Mouse (Mus musculus) cerebellum, adult (tissue): ENCODE results near the gene 2610021A01Rik.
"Not testable (repeated sequence)": the region's sequence is repeated elsewhere in the genome, so short reads cannot be mapped to it uniquely, and the experiment has no call there.

Source experiments
- ATAC-seq: cut with Nextera tagmentation; 2 replicates; pipeline ENCODE4 v1.9.2; 2017; ENCODE audit warnings: mild to moderate bottlenecking, moderate library complexity, mixed read lengths; ENCODE audit not compliant: insufficient number of reproducible peaks, low FRiP score, low TSS enrichment

Gene 2610021A01Rik

GRCm38 (mm10) chr7:41599034-41599813, at the start of gene 2610021A01Rik:
2610021A01Rik (plus strand) TSS chr7:41599230.
- peak; percentile 97 for ATAC-seq

DNA sequence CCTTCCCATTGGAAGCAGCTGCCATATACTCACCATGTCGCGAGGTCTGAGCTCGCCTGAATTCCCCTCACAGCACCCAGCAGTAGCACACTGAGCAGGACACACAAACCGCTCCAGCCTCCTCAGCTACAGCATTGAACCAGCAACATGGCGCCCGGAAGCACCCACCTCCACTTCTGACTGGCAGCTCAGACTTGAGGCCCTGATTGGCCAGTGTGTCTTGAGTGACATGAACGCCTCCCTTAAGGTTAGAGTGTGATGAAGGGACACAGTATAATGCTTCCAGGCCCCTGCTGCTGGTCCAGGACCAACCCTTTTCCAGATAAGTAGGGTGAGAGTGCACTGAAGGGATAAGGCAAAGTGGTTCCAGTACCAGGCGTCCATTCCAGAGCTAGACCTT, 38.3 kb upstream of the 2610021A01Rik start:
- no peak for ATAC-seq

DNA sequence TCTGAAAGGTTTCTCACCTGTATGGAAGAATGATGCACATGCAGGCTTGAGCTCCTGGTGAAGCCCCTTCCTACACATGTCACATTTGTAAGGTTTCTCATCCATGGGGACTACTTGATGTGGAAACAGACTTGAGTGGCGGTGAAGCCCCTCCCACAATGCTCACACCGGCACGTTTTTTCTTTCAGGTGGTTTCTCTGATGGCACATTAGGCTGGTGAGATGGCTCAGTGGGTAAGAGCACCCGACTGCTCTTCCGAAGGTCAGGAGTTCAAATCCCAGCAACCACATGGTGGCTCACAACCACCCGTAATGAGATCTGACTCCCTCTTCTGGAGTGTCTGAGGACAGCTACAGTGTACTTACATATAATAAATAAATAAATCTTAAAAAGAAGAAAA, 25.5 kb upstream of the 2610021A01Rik start, which contains the start of gene Gm6871:
Gene Gm6871 (minus strand): TSS at position 101 of the 400 bp plus-strand sequence.
- ATAC-seq, result not testable (repeated sequence)

- ATAC-seq, result no peak
Observed at GRCm38 (mm10) chr7:41577956-41578355, 21.1 kb upstream of the 2610021A01Rik start.

GRCm38 (mm10) chr7:41582028-41582427, 17.0 kb upstream of the 2610021A01Rik start:
- ATAC-seq, result no peak

DNA sequence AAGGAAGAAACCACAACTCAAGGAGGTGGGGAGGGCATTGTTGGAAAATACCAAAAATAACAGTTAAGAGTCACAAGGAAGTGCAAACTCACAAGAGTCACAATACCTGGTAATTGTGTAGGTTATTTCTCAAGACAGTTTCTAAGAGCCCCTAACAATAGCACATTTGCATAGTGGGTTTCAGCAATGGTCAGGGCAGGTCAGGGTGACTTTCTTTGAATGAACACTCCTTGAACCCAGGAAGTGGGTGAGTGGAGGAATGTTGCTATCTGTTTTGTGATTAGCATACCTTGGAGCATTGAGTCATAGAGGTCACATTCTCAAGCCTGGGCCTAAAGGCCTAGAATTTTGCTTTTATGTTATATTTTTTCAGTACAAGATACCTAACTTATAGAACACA, 11.2 kb upstream of the 2610021A01Rik start:
- ATAC-seq, result not testable (repeated sequence)

- no peak for ATAC-seq
Observed at GRCm38 (mm10) chr7:41598615-41599014, 415 bp upstream of the 2610021A01Rik start.

DNA sequence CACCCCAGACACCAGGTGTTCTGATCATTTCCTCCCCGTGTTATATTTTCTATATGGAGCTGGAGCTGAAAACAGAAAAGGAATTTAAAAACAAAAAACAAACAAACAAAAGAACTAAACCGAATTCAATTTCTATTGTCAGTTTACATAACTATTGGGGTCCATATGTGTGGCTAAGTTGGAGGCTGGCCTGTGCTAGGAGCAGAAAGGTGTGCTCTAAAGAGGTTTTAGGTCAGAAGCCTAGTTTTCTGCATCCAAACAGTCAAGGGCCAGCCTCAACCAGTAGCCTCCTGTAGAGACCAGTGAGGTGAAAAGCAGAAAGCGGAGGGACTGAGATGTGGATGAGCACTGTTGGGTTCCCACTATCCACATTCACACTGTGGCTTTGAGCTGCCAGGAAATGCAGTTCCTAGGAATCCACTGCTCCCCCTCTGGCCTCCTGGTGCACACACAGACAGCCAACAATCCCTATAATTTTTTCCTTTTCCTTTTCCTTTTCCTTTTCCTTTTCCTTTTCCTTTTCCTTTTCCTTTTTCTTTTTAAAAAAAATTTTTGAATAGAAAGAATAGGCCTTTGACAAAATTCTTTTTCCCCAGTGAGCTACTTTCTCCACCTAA, 1.0 kb downstream of the 2610021A01Rik start:
- ATAC-seq, result no peak

DNA sequence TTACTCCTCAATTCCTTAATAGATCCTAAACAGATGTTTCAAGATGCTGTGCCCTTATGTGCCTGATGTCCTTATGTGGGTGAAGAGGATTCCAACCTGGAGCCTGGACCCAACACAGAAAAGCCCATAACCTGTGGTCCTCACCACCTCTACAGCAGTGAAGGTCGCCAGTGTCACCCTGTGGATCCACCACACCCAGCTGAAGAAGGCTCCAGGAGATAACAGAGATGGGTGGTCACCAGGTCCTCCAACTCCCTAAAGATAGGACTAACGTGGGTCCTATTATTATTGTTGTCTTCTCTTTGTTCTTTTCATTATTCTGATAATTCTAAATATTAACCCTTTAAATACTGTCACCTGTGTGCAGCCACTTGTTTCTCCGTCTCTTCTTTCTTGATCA, 12.6 kb downstream of the 2610021A01Rik start:
- ATAC-seq, result no peak

DNA sequence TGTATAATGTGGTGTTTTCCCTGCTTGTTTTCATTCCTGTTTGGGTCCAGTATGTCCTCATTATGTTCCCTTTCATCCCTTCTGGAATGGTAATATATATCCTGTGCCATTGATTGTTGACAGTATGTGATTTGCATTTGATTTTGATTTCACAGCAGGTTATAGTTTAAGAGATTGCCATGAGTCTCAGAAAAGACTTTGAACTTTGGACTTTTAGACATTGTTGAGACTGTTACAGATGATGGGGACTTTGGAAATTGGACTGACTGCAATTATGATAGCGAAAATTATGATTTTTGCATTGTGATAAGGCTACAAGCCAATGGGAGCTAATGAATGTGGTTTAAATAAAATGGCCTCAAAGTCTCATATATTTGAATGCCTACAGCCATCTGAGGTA, 17.2 kb downstream of the 2610021A01Rik start:
- not testable (repeated sequence) for ATAC-seq

DNA sequence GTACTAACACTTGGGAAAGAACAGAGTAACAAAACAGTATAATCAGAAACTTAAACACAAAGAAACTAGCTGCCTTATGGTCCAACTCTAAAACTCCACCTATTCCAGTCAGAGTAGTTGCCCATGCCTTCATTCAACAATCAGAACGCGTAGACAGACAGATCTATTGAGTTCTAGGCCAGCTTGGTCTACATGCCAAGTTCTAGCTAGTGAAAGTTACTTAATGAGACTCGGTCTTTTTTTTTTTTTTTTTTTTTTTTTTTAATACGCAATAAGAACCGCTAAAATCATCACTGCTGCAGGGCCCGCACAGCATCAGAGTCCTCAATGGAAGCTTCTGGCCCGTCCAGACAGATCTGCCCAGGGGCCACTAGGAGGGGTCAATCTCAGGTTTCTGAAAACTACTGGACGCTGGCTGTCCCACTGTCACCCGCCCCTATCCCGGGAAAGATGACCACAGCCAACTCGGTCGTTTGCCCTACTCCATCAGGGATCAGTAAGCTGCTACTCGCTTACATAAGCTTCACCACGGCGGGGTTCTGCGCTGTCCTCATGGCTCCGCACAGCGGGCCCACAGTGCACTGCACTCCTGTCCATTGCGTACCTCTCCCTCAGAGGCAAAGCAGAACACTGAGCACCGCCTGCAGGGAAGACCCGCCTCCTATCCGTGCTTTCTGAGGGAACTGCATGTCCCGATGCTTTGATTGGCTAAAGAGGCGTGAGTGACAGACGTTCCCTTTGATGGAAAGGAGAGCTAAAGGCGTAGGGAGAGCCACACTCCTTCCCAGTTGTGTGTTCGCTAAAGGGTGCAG, 33.6 kb downstream of the 2610021A01Rik start, which contains the start of gene Zfp788:
Gene Zfp788 (plus strand): TSS at position 795 of the 812 bp plus-strand sequence.
- peak; percentile 97 for ATAC-seq

DNA sequence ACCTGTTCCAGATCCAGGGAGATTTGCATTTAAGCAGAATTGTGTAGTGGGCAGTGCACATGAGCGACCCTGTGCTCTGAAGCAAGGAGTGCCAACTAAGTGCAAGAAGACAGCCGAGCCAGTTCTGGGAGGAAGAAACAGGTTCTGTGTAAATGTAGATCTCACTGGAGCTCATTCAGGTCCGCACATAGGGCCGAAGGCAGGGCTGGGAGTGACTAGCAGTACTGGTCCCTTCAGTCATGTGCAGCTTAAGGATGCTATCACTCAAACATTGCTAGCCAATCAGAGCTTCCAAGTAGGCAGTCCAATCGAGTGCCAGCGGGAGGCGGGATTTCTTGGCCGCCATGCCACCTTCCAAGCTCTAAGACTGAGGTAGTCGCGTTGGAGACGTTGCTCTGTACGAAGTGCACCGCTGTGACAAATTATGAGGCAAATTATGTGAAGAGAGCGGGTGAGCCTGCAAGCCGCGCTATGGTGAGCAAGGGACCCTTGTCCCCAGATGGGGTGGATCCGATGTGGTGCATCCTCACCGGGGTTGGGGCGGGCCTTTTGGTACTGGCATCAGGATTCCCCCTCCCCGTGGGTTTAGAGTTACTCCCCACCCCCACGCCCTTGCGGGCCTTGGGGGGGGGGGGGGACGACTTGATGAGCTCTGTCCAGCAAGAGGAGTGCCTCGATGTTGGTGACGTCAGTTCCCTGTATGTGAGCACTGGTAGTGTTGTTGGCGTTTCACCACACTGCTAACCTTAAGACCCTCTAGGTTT, 34.4 kb downstream of the 2610021A01Rik start:
- ATAC-seq, result peak; percentile 95

GRCm38 (mm10) chr7:41674326-41674725, 75.3 kb downstream of the 2610021A01Rik start:
- ATAC-seq, result not testable (repeated sequence)
